Mouse (Mus musculus) macrophage (primary cell): ENCODE measurements around the gene Gm37240. TPM values are rescaled to one million over a fixed set of nuclear protein-coding genes. Genes with fewer than 3 reads are reported as not detected.

Source experiments
- H3K27ac ChIP-seq: fragments of 350-480 bp; formaldehyde crosslinking; 2 replicates; pipeline ENCODE4 v1.9.0; 2021
- H3K36me3 ChIP-seq: fragments of 350-480 bp; formaldehyde crosslinking; 2 replicates; pipeline ENCODE4 v1.9.0; 2021; ENCODE audit errors: inconsistent target
- H3K4me3 ChIP-seq: fragments of 350-480 bp; formaldehyde crosslinking; 2 replicates; pipeline ENCODE4 v1.9.0; 2021; ENCODE audit errors: inconsistent target
- H3K79me2 ChIP-seq: fragments of 350-480 bp; formaldehyde crosslinking; 2 replicates; pipeline ENCODE4 v1.9.0; 2021; ENCODE audit errors: inconsistent target
- WGBS: methylation state at CpG from one replicate; pipeline ENCODE4 v1.1.7; 2026; ENCODE audit warnings: inconsistent platforms; ENCODE audit not compliant: missing documents; 5-methylcytosine and 5-hydroxymethylcytosine counted together
- polyA plus RNA-seq: library from polyadenylated mRNA; stranded (reverse); fragments of 250-400 nt; gene quantifications from 3 replicates; pipeline ENCODE4 v1.2.4, GENCODE M21; 2018; ENCODE audit warnings: inconsistent platforms

Gm37240 gene
- polyA plus RNA-seq, 1 experiment from 2014 or later = not detected

GRCm38 (mm10) chr3:84480006-84480897 lies 1407.1 kb downstream of the Gm37240 start, which contains the start of gene Fhdc1:
Gene Fhdc1 (minus strand): TSS chr3:84480429.
- Histone ChIP-seq H3K27ac (no peak within 1 kb of the TSS), H3K4me3 (peak within 1 kb of the TSS; percentile 7; the same call in 1 of the 2 replicates), H3K79me2 (no peaks in the 10 kb centered on the region), H3K36me3 (no peaks in the 10 kb centered on the region)
- WGBS = 1% methylated on average over 65 of the region's 82 CpGs

GRCm38 (mm10) chr3:84479293-84480005 lies 1407.9 kb downstream of the Gm37240 start:
- 4% methylated on average over 61 of the region's 61 CpGs for WGBS
- H3K27ac ChIP-seq = no peak overlapping the region
- no peaks in the 10 kb centered on the region for H3K36me3 ChIP-seq
- H3K4me3 ChIP-seq = no peak overlapping the region
- no peaks in the 10 kb centered on the region for H3K79me2 ChIP-seq

- H3K27ac ChIP-seq = no peak overlapping the region
- H3K79me2 ChIP-seq = no peaks in the 10 kb centered on the region
- 60% methylated on average over 11 of the region's 12 CpGs for WGBS
- H3K4me3 ChIP-seq = no peak overlapping the region
- H3K36me3 ChIP-seq = no peaks in the 10 kb centered on the region
Observed at GRCm38 (mm10) chr3:84478896-84479292, 1408.4 kb downstream of the Gm37240 start.

GRCm38 (mm10) chr3:84478195-84478594 lies 1409.1 kb downstream of the Gm37240 start:
- WGBS = 79% methylated on average over 7 of the region's 7 CpGs
- no peaks in the 10 kb centered on the region for H3K36me3 ChIP-seq
- no peak overlapping the region for H3K4me3 ChIP-seq
- no peak overlapping the region for H3K27ac ChIP-seq
- no peaks in the 10 kb centered on the region for H3K79me2 ChIP-seq

GRCm38 (mm10) chr3:84477498-84477897 lies 1409.8 kb downstream of the Gm37240 start:
- Histone ChIP-seq H3K4me3 (no peak overlapping the region), H3K79me2 (no peaks in the 10 kb centered on the region), H3K36me3 (no peaks in the 10 kb centered on the region), H3K27ac (no peak overlapping the region)
- 93% methylated on average over 1 of the region's 1 CpGs for WGBS

GRCm38 (mm10) chr3:84474981-84475775 lies 1412.1 kb downstream of the Gm37240 start:
- no peaks in the 10 kb centered on the region for H3K79me2 ChIP-seq
- H3K36me3 ChIP-seq = no peaks in the 10 kb centered on the region
- no peak overlapping the region for H3K27ac ChIP-seq
- 89% methylated on average over 12 of the region's 12 CpGs for WGBS
- H3K4me3 ChIP-seq = no peak overlapping the region

GRCm38 (mm10) chr3:84474398-84474797 lies 1412.9 kb downstream of the Gm37240 start:
- no peaks in the 10 kb centered on the region for H3K36me3 ChIP-seq
- 89% methylated on average over 6 of the region's 6 CpGs for WGBS
- no peaks in the 10 kb centered on the region for H3K79me2 ChIP-seq
- H3K27ac ChIP-seq = no peak overlapping the region
- no peak overlapping the region for H3K4me3 ChIP-seq

GRCm38 (mm10) chr3:84472955-84473354 lies 1414.4 kb downstream of the Gm37240 start:
- H3K79me2 ChIP-seq = no peaks in the 10 kb centered on the region
- 60% methylated on average over 5 of the region's 5 CpGs for WGBS
- no peaks in the 10 kb centered on the region for H3K36me3 ChIP-seq
- no peak overlapping the region for H3K27ac ChIP-seq
- H3K4me3 ChIP-seq = no peak overlapping the region

GRCm38 (mm10) chr3:84472527-84472926 lies 1414.8 kb downstream of the Gm37240 start:
- WGBS = 83% methylated on average over 3 of the region's 3 CpGs
- H3K36me3 ChIP-seq = no peaks in the 10 kb centered on the region
- H3K27ac ChIP-seq = no peak overlapping the region
- H3K79me2 ChIP-seq = no peaks in the 10 kb centered on the region
- H3K4me3 ChIP-seq = no peak overlapping the region

GRCm38 (mm10) chr3:84471146-84471545 lies 1416.2 kb downstream of the Gm37240 start:
- Histone ChIP-seq H3K79me2 (no peaks in the 10 kb centered on the region), H3K4me3 (no peak overlapping the region), H3K27ac (no peak overlapping the region), H3K36me3 (no peaks in the 10 kb centered on the region)
- 94% methylated on average over 4 of the region's 4 CpGs for WGBS

- Histone ChIP-seq H3K27ac (no peak overlapping the region), H3K4me3 (no peak overlapping the region), H3K36me3 (no peaks in the 10 kb centered on the region), H3K79me2 (no peaks in the 10 kb centered on the region)
- 81% methylated on average over 4 of the region's 4 CpGs for WGBS
Observed at GRCm38 (mm10) chr3:84468111-84468453, 1419.2 kb downstream of the Gm37240 start.

- Histone ChIP-seq H3K27ac (no peak overlapping the region), H3K36me3 (no peaks in the 10 kb centered on the region), H3K79me2 (no peaks in the 10 kb centered on the region), H3K4me3 (no peak overlapping the region)
- WGBS = 55% methylated on average over 10 of the region's 10 CpGs
Observed at GRCm38 (mm10) chr3:84467419-84468110, 1419.8 kb downstream of the Gm37240 start.

- Histone ChIP-seq H3K27ac (no peak overlapping the region), H3K79me2 (no peaks in the 10 kb centered on the region), H3K4me3 (no peak overlapping the region), H3K36me3 (no peaks in the 10 kb centered on the region)
- 56% methylated on average over 6 of the region's 6 CpGs for WGBS
Observed at GRCm38 (mm10) chr3:84465822-84466500, 1421.4 kb downstream of the Gm37240 start.

- Histone ChIP-seq H3K4me3 (no peak overlapping the region), H3K79me2 (no peaks in the 10 kb centered on the region), H3K36me3 (no peaks in the 10 kb centered on the region), H3K27ac (no peak overlapping the region)
- WGBS = 100% methylated on average over 3 of the region's 4 CpGs
Observed at GRCm38 (mm10) chr3:84461687-84462086, 1425.6 kb downstream of the Gm37240 start.
